Mouse (Mus musculus) CD4-positive, CD25-positive, alpha-beta regulatory T cell, adult 4 months (primary cell): Measurements from ENCODE around the gene Hadhb. TPM values are rescaled to one million over a fixed set of nuclear protein-coding genes. Genes with fewer than 3 reads are reported as not detected.

ENCODE experiments used
- ATAC-seq: one replicate; pipeline ENCODE4 v1.8.0; 2017
- polyA plus RNA-seq, 2 experiments: library from polyadenylated mRNA; unstranded; fragments of 100-300 nt; shearing (Covaris generic); gene quantifications; one replicate each; pipeline ENCODE4 v1.2.1; 2017

Gene Hadhb
- 100 to 1,000 TPM; 173 to 208 TPM for polyA plus RNA-seq

DNA sequence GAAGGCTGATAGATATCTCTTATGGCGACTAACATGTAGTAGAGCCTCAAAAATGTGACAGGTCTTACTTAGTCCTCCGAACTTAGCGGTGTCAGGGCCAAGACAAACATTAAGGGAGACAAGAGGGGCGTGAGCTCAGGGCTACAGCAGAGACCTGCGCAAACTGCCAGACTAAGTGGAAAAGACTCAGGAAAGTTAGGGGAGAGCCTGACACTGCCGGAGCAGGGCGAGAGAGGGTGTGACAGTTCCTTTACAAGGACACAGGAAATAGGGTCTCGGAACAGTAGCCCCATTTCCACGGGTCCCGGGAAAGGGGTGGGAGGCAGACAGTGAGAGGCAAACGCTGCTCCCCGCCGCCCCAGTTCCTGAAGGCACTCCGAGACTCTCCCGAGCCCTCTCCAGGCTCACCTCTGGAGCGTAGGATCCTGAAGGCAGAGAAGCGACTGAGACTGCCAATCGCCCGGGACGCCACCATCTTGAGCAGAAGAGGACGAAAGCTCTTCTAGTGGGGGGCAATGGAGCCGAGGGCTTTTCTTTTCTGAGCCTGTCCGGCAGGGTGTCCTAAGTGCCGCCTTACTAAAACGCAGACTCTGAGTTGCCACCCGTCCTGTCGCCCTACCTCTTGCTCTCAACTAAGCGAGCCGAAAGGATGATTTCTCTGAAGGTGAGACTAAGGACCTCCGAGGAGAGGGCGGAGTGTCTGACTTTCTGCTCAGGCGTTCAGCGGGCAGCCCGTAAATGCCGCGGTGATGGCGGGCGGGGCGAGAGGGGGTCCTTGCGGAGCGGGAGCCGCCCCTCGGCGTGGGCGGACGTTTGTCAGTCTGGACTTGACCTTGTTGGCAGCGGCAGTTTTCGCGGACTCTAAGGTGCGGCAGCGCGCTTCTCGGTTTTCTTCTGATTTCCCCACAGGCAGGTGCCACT lies at the start of gene Hadhb, which contains the start of gene Hadha:
Gene Hadhb, plus strand, starts transcription at position 775 of the 921 bp plus-strand sequence.
Gene Hadha, minus strand, starts transcription at position 689 of the 921 bp plus-strand sequence.
- ATAC-seq: peak; percentile 82

- no peak for ATAC-seq
Measured at GRCm38 (mm10) chr5:30105668-30106300, 49.3 kb upstream of the Hadhb start, which contains the start of gene 3110082J24Rik. 3110082J24Rik (minus strand) TSS chr5:30106086.

GRCm38 (mm10) chr5:30106756-30107155 lies 48.3 kb upstream of the Hadhb start:
- ATAC-seq: no peak

DNA sequence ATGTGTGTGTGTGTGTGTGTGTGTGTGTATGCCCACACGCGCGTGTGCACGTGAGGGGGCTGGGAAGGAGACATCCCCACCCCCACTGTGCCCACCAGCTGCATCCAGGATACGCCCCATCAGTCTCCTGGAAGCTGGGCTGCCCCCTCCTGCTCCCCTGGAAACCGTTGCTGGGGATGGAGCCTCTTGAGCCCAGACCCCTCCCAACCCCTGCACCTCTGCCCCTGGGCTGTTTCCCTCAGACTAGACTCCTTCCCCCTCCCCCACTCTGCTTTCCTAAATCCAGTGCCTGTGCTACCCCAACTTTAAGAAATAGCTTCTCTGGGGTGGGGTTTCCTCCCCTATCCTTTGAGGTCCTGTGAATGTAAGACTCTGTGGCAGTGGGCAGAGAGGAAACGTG lies 47.9 kb upstream of the Hadhb start:
- ATAC-seq: no peak

DNA sequence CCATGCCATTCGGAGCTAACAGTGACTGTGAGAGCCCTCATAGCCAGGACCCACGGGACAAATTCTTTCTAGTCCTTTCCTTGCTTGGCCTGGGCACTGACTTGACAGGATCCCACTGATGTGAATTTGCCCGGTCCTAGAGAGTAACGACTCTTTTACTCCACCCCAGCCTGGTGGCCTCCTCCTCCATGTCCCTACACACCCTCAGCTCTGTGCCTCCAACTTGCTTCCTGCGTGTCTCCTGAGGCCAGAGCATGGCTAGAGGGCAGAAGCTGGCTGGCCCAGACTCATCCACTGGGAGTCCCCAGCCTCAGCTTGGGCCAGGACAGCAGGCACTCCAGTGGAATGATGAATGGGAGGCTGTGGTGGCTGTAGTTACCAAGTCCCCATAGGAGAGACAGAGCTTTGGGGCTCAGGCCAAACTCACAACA lies 47.4 kb upstream of the Hadhb start:
- no peak for ATAC-seq

DNA sequence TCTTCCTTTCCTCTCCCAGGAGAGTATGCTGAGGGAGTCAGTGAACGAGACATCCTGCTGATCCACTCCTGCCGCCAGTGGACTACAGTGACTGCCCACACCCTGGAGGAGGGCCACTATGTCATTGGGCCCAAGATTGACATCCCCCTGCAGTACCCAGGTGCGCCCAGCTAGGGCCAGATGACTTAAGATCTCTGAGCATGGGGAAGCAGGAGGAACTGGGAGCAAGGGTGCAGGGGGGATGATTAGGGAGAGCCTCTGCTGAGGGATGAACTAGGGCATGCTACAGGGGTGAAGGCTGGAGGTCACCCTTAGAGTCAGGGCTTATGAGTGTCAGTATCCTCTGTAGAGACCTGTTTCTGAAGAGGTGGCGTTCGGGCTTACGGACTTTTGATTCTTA lies 46.8 kb upstream of the Hadhb start:
- no peak for ATAC-seq

DNA sequence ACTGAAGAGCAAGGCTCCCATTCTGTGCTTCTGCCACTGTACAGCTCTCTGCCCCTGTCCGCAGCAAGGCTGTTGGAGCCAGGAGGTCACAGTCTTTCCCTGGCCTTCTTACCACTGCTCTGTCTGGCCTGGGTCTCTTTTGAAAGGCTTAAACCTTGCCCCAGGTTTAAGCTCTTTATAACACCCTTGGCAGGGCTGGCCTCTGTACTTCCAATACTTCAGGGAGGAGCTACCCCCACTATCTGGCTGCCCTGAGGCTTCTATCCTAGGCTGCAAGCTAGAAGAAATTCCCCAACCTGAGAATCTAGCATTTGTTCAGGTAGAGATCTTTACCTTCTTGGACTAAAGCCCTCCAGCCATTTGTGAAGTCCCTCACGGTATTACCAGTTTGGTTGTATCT lies 45.1 kb upstream of the Hadhb start:
- ATAC-seq: no peak

- no peak for ATAC-seq
Measured at GRCm38 (mm10) chr5:30110371-30111060, 44.5 kb upstream of the Hadhb start.

- ATAC-seq: no peak
Measured at GRCm38 (mm10) chr5:30111126-30111525, 43.9 kb upstream of the Hadhb start.

- no peak for ATAC-seq
Measured at GRCm38 (mm10) chr5:30111771-30112170, 43.3 kb upstream of the Hadhb start.

DNA sequence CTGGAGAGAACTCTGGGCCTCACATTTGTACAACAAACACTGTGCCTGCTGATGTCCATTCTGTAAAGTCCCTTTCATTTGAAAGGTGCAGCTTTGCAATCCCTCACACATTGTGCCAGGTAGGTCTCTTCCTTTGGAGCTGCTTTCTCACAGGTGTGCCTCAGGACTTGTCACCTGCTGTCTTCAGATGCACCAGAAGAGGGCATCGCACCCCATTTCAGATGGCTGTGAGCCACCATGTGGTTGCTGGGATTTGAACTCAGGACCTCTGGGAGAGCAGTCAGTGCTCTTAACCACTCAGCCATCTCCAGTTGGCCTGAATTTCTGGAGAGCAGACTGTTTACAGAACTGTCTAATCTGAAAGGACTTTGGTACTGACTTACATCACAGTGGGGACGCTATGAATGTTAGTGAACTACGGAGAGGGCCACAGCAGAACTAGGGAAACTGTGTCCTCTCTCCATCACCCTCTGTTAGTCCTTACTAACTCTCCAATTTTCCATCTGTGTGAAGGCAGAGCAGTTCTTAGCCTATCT lies 42.4 kb upstream of the Hadhb start:
- ATAC-seq: no peak

DNA sequence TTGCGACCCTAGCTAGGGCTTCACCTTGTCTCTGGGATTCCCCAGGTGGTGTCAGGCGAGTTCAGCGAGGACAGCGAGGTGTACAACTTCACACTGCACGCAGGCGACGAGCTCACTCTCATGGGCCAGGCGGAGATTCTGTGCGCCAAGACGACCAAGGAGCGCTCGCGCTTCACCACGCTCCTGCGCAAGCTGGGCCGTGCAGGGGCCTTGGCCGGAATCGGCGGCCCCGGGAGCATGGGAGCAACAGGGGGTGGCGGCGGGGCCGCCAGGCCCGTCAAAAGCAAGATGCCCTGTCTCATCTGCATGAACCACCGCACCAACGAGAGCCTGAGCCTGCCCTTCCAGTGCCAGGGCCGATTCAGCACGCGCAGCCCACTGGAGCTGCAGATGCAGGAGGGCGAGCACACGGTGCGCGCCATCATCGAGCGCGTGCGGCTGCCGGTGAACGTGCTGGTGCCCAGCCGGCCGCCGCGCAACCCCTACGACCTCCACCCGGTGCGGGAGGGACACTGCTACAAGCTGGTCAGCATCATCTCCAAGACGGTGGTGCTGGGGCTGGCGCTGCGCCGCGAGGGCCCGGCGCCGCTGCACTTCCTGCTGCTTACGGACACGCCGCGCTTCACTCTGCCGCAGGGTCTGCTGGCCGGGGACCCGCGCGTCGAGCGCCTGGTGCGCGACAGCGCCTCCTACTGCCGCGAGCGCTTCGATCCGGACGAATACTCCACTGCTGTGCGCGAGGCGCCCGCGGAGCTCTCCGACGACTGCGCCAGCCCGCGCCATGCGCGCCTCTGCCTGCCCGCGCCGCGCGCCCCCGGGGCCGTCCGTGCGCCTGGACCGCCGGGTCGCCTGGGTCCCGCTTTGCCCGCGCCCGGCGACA lies 40.9 kb upstream of the Hadhb start:
- ATAC-seq: no peak

DNA sequence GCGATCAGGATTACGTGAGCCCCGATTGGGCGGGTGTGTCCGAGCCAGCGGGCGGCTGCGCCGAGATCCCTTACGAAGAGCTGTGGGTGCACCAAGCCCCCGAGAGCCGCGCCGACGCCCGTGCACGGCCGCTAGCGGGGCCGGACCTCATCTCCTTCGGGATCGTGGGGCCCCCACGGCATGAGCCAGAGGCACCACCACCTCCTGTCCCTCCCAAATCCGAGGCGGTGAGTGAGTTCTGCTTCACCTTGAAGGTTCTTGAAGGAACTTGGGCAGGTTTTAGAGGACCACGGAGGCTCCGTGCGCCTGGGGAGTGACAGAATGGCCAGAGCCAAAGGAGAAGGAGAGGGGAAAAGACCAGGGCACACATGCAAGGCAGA lies 40.3 kb upstream of the Hadhb start:
- ATAC-seq: no peak

GRCm38 (mm10) chr5:30115718-30116117 lies 39.3 kb upstream of the Hadhb start:
- ATAC-seq: no peak

- ATAC-seq: no peak
Measured at GRCm38 (mm10) chr5:30118018-30118417, 37.0 kb upstream of the Hadhb start.

- no peak for ATAC-seq
Measured at GRCm38 (mm10) chr5:30119163-30119562, 35.9 kb upstream of the Hadhb start.

- ATAC-seq: no peak
Measured at GRCm38 (mm10) chr5:30120106-30120505, 34.9 kb upstream of the Hadhb start.

DNA sequence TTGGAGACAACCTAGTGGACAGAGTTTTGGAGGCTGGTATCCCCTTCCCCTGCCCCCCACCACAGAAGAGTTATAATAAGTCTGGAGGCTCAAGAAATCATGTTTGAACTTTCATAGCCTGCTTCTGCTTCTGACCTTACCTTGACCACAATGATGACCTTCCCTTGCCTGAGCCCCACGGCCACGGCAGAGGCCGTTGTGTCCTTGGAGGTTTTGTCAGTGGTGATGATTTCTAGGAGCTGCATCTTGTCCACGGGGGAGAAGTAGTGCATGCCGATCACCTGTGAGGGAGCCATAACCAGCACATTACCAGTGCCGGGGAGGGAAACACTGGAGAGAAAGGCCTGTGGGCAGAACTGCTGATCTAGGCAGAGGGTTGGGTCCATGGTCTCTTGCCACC lies 32.6 kb upstream of the Hadhb start:
- no peak for ATAC-seq

DNA sequence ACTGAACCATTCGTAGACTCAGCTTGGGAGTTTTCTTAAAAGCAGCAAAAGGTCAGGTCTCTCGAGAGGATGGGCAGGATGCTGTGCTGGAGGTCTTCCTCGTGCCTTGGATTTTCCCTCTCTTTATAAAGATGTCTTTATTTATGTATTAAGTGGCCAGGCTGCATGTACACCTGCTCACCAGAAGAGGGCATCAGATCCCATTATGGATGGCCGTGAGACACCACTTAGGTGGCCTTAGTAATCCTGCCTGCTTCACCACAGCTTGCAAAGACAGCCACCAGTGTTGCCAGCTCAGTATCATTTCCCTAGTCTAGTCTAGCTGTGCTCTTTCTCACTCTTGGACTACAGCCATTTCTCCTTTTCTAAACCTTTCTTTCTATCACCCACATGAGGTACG lies 29.5 kb upstream of the Hadhb start:
- peak; percentile 43 for ATAC-seq

GRCm38 (mm10) chr5:30126756-30127155 lies 28.3 kb upstream of the Hadhb start:
- ATAC-seq: no peak

DNA sequence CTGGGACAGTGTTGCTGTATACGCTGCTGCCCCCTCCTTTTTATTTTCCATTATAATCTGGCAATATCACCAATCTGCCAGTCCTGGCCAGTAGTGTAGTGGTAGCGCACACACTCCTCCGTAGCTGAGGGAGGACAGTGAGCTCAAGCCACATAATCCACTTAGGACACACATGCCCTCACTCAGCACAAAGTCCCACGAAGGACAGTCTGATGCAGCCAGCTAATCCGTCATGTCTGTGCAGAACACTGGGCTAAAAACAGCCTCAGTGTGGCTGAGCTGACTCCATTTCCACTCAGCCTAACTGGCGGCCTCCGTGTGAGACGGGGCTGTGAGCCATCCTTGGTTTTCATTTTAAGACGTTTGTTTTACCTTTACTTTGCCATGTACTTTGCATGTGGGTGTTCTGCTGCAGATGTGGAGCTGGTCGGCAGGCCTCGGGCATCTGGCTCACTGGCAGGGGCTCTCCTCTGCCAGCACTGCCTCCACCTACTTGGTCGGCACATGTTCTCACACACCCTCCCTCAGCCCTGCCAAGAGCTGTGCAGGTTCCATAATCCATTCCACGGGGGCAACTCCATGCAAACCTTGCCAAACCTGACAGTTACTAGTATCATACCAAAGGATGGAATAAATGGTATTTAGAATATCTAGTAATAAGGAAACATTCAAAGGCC lies 27.0 kb upstream of the Hadhb start:
- ATAC-seq: no peak
